Mouse (Mus musculus) stomach, postnatal 0 days (tissue): Measurements from ENCODE around the gene Lrrc41.
A peak's percentile ranks its signal among the peaks of the same experiment; 100 is the strongest.

ENCODE experiments used
- CTCF ChIP-seq: IDR thresholded peaks from 2 replicates; pipeline ENCODE4 v1.5.1; 2016; ENCODE audit warnings: antibody characterized with exemption, low read depth, mild to moderate bottlenecking, moderate library complexity
- EP300 ChIP-seq: optimal IDR thresholded peaks from 2 replicates; pipeline ENCODE3; 2016; ENCODE audit warnings: antibody characterized with exemption

DNA sequence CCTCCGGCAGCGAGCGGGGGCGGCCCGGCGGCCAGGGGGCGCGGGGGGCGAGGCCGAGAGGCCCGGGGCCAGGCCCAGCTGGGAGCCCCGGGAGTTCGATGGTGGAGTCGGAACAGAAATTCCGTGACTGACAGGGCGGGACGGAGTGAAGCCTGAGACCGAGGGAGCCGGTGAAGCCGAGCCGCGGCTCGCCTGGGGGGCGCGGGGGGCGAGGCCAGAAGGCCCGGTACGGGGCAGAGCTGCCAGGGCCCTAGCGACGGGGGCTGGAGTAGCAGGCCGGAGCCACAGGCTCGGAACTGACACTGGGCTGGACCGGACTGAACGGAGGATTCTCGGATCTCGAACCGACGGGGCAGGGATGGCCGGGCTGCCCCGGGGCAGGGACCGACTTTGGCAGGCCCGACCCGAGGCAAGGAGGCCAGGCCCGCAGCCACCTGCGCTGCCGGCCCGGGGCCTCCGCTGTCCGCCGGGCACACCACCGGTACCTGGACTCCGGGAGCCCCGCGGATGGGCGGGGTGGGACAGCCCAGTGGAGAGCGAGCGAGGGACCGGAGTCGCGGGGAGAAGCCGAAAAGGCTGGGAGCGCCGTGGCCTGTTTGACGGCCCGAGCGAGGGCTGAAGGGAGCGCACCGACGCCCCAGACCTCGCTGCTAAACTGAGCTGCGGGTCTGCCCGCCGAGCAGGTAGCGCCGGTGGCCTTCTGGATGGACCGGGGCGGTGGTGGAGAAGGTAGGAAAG lies 731 bp downstream of the Lrrc41 start:
- TF ChIP-seq EP300 (no peak), CTCF (peak; percentile 52; the same call in 1 of the 2 replicates)
